Mouse (Mus musculus): ENCODE data around the gene Sprr2h. TPM values are rescaled to one million over a fixed set of nuclear protein-coding genes. Genes with fewer than 3 reads are reported as not detected.

Gene Sprr2h
- polyA plus RNA-seq, 1 experiment from 2014 or later, result not detected

Other genes with a start within 250 kb of the Sprr2h start
- not detected in 2 replicates for gene Lelp1, start 242.9 kb upstream of the Sprr2h start, polyA plus RNA-seq (2015; fragmentation: Nextera tagmentation; extraction: Ambion mirVana)
- not detected in 2 replicates for gene Sprr2a1, start 169.9 kb upstream of the Sprr2h start, polyA plus RNA-seq (2015; fragmentation: Nextera tagmentation; extraction: Ambion mirVana)
- 2.6 and 6.3 TPM in 2 replicates for gene Sprr2a2, start 169.8 kb upstream of the Sprr2h start, polyA plus RNA-seq (2015; fragmentation: Nextera tagmentation; extraction: Ambion mirVana)
- 1.0 TPM in 1 of 2 replicates, not detected in the other for gene Sprr2a3, start 100.3 kb upstream of the Sprr2h start, polyA plus RNA-seq (2015; fragmentation: Nextera tagmentation; extraction: Ambion mirVana)
- not detected in 2 replicates for gene Sprr2b, start 69.1 kb upstream of the Sprr2h start, polyA plus RNA-seq (2015; fragmentation: Nextera tagmentation; extraction: Ambion mirVana)
- gene Sprr2d, start 46.5 kb upstream of the Sprr2h start, polyA plus RNA-seq (2015; fragmentation: Nextera tagmentation; extraction: Ambion mirVana), result not detected in 2 replicates
- not detected in 2 replicates for gene Sprr2e, start 33.5 kb upstream of the Sprr2h start, polyA plus RNA-seq (2015; fragmentation: Nextera tagmentation; extraction: Ambion mirVana)
- gene Sprr2f, start 20.5 kb upstream of the Sprr2h start, polyA plus RNA-seq (2015; fragmentation: Nextera tagmentation; extraction: Ambion mirVana), result 13.1 and 30.3 TPM in 2 replicates
- not detected in 2 replicates for gene Sprr2i, start 22.3 kb downstream of the Sprr2h start, polyA plus RNA-seq (2015; fragmentation: Nextera tagmentation; extraction: Ambion mirVana)
- gene Sprr2j-ps, start 32.4 kb downstream of the Sprr2h start, polyA plus RNA-seq (2015; fragmentation: Nextera tagmentation; extraction: Ambion mirVana), result not detected in 2 replicates
- gene Gm9774, start 43.7 kb downstream of the Sprr2h start, polyA plus RNA-seq (2015; fragmentation: Nextera tagmentation; extraction: Ambion mirVana), result 7.8 and 12.5 TPM in 2 replicates
- not detected in 2 replicates for gene Sprr2k, start 46.9 kb downstream of the Sprr2h start, polyA plus RNA-seq (2015; fragmentation: Nextera tagmentation; extraction: Ambion mirVana)
- 0.41 and 0.83 TPM in 2 replicates for gene Sprr1b, start 53.1 kb downstream of the Sprr2h start, polyA plus RNA-seq (2015; fragmentation: Nextera tagmentation; extraction: Ambion mirVana)
- gene Sprr3, start 73.0 kb downstream of the Sprr2h start, polyA plus RNA-seq (2015; fragmentation: Nextera tagmentation; extraction: Ambion mirVana), result 0.18 TPM in 1 of 2 replicates, not detected in the other
- 15.2 and 17.5 TPM in 2 replicates for gene Sprr1a, start 100.2 kb downstream of the Sprr2h start, polyA plus RNA-seq (2015; fragmentation: Nextera tagmentation; extraction: Ambion mirVana)
- not detected in 2 replicates for gene Sprr4, start 114.8 kb downstream of the Sprr2h start, polyA plus RNA-seq (2015; fragmentation: Nextera tagmentation; extraction: Ambion mirVana)
- gene 2310046K23Rik, start 148.8 kb downstream of the Sprr2h start, polyA plus RNA-seq (2015; fragmentation: Nextera tagmentation; extraction: Ambion mirVana), result not detected in 2 replicates
- 0.22 and 0.61 TPM in 2 replicates for gene Ivl, start 188.1 kb downstream of the Sprr2h start, polyA plus RNA-seq (2015; fragmentation: Nextera tagmentation; extraction: Ambion mirVana)
- not detected in 2 replicates for gene Smcp, start 203.3 kb downstream of the Sprr2h start, polyA plus RNA-seq (2015; fragmentation: Nextera tagmentation; extraction: Ambion mirVana)
- not detected in 2 replicates for gene 2210017I01Rik, start 221.8 kb downstream of the Sprr2h start, polyA plus RNA-seq (2015; fragmentation: Nextera tagmentation; extraction: Ambion mirVana)
- not detected in 2 replicates for gene Lce6a, start 236.0 kb downstream of the Sprr2h start, polyA plus RNA-seq (2015; fragmentation: Nextera tagmentation; extraction: Ambion mirVana)

Measured in kidney, embryonic 15.5 days (tissue).